Mouse (Mus musculus) heart, postnatal 0 days (tissue): ENCODE data around the gene Kcnk6. TPM values are rescaled to one million over a fixed set of nuclear protein-coding genes. Genes with fewer than 3 reads are reported as not detected.

ENCODE experiments used
- ATAC-seq: fragments of 200-750 bp; cut with Nextera tagmentation; 2 replicates; pipeline ENCODE4 v1.8.0; 2017; ENCODE audit warnings: low read depth, moderate number of reproducible peaks, moderate library complexity; ENCODE audit not compliant: insufficient read depth
- DNase-seq: peaks from one replicate; pipeline ENCODE4 v3.0.0-alpha.2; 2016; ENCODE audit warnings: low spot score
- H3K27ac ChIP-seq: fragments of 300-500 bp; sonication (generic); 2 replicates; pipeline ENCODE4 v1.5.1; 2014; ENCODE audit warnings: low read depth, mild to moderate bottlenecking
- H3K27me3 ChIP-seq: fragments of 300-500 bp; sonication (generic); 2 replicates; pipeline ENCODE4 v1.6.1; 2014; ENCODE audit warnings: low read length, mixed read lengths; ENCODE audit not compliant: control insufficient read depth, insufficient read depth
- H3K36me3 ChIP-seq: fragments of 300-500 bp; sonication (generic); replicated peaks from 2 replicates; pipeline ENCODE4 v1.6.1; 2014; ENCODE audit warnings: low read length, mixed read lengths; ENCODE audit not compliant: control insufficient read depth, insufficient read depth
- H3K4me1 ChIP-seq: fragments of 300-500 bp; sonication (generic); 2 replicates; pipeline ENCODE4 v1.6.1; 2014; ENCODE audit warnings: antibody characterized with exemption; ENCODE audit not compliant: control insufficient read depth, insufficient read depth
- H3K4me2 ChIP-seq: fragments of 300-500 bp; sonication (generic); 2 replicates; pipeline ENCODE4 v1.6.1; 2014; ENCODE audit warnings: low read depth, mild to moderate bottlenecking, low read length, moderate library complexity
- H3K4me3 ChIP-seq: fragments of 300-500 bp; sonication (generic); 2 replicates; pipeline ENCODE4 v1.5.1; 2014; ENCODE audit warnings: low read depth, low read length
- H3K9ac ChIP-seq: fragments of 300-500 bp; sonication (generic); replicated peaks from 2 replicates; pipeline ENCODE4 v1.6.1; 2014; ENCODE audit warnings: low read depth, low read length, mixed read lengths
- H3K9me3 ChIP-seq: fragments of 300-500 bp; sonication (generic); replicated peaks from 2 replicates; pipeline ENCODE4 v1.6.1; 2016; ENCODE audit warnings: low read length; ENCODE audit not compliant: control insufficient read depth
- CTCF ChIP-seq: IDR thresholded peaks from 2 replicates; pipeline ENCODE4 v1.5.1; 2016; ENCODE audit warnings: antibody characterized with exemption, control low read depth, low read depth
- EP300 ChIP-seq: IDR thresholded peaks from 2 replicates; pipeline ENCODE4 v1.6.1; 2016; ENCODE audit warnings: antibody characterized with exemption, low read depth
- WGBS: fragments of 180-500 bp; shearing (Covaris S2); extraction: QIAGEN DNeasy Blood & Tissue Kit; methylation state at CpG from one replicate; pipeline ENCODE4 v1.1.7; 2014; 5-methylcytosine and 5-hydroxymethylcytosine counted together
- polyA plus RNA-seq: library from polyadenylated mRNA; unstranded; fragments of >200 nt; fragmentation: Nextera tagmentation; extraction: Ambion mirVana; gene quantifications from 2 replicates; pipeline ENCODE4 v1.2.1, GENCODE M21; 2015
- total RNA-seq: library from RNA; depleted of rRNA; stranded (reverse); fragments of >200 nt; gene quantifications from 2 replicates; pipeline ENCODE4 v1.2.3, GENCODE M21; 2014; ENCODE audit warnings: low replicate concordance; rRNA removed

Kcnk6 gene
- total and polyA plus RNA-seq, 2 experiments from 2014 or later, result 0.96 to 27.4 TPM

DNA sequence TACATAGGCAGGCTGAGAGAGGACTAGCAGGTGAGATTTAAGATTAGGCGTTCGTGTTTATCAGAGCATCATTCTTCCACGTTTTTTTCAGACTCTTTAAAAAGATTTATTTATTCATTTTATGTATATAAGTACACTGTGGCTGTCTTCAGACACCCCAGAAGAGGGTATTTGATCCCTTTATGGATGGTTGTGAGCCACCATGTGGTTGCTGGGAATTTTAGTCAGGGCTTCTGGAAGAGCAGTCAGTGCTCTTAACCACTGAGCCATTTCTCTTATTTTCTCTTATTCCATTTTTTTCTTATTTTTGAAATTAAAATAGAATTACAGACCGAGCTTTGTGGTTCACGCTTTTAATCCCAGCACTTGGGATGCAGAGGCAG is 51.5 kb downstream of the Kcnk6 start:
- TF ChIP-seq EP300 (no peak), CTCF (no peak)
- 39% methylated on average over 5 of the region's 5 CpGs for WGBS
- Histone ChIP-seq H3K27me3 (no peaks in the 10 kb centered on the region), H3K9me3 (no peaks in the 10 kb centered on the region), H3K9ac (no peak overlapping the region), H3K4me3 (peak overlapping the region; percentile 94), H3K36me3 (peaks cover 15% of the 10 kb centered on the region), H3K4me2 (peak overlapping the region; percentile 19; the same call in 1 of the 2 replicates), H3K27ac (no peak overlapping the region), H3K4me1 (peaks cover 14% of the 10 kb centered on the region)
- ATAC-seq (no peak), DNase-seq (no peak)

DNA sequence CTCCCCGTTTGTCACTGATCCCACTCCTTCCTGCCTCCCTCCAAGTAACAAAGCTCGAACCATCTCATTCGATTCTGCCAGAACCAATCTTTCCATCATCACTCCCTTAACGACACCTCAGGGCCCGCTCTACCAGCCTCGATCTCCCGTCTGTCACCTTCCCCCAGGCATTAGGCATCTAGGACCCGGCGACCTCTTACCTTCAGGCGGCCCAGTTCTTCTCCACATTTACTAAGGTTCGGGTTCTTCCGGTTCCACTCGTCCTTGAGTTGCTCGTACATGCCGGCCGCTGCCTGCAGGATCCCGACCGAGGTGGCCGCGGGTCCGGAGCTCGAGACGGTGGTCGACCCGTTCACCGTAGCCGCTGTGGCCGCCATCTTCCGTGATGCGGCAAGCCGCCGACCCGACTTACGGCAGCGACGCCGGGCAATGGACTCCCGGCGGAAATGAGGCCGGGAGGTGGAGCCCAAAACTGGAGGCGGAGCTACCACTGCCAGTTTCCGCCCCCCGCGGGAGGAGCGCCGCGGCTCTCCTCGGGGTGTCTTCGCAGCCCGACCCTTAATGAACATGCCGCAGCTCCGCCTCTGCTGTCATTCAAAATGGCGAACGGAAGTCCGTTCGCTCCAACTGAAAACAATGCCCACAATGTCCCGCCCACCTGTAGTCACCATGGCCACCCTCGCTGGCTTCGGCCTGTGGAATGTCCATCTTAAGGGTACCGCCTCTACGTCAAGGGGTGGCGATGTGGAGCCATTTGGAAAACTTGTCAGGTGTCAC is 52.0 kb downstream of the Kcnk6 start, which contains the start of gene Psmd8:
Gene Psmd8, minus strand, starts transcription at position 625 of the 777 bp plus-strand sequence.
- ATAC-seq, result peak; percentile 97

DNA sequence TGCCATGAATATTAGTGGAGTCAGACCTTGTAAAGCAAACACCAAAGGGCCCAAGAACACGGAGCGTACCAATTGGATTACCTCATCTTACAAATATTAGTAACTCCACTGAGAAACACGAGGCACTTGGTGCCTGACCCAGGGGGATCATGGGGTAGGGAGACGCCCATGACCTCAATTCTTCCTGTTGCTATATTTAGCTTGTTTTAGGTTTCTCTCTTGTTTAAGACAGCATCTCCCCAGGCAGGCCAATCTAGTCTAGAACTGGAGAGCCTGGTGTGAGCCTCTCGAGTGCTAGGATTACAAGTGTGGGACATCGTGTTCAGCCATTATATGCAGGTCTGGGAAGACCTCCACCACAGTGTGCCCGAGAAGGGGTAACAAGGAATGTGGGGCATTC is 53.0 kb downstream of the Kcnk6 start:
- Histone ChIP-seq H3K4me2 (peak overlapping the region; percentile 89), H3K9ac (peak overlapping the region; percentile 89), H3K27ac (peak overlapping the region; percentile 85), H3K36me3 (peaks cover 30% of the 10 kb centered on the region), H3K4me1 (peaks cover 14% of the 10 kb centered on the region), H3K27me3 (no peaks in the 10 kb centered on the region), H3K9me3 (no peaks in the 10 kb centered on the region), H3K4me3 (peak overlapping the region; percentile 94)
- 16% methylated on average over 7 of the region's 7 CpGs for WGBS
- no peak for TF ChIP-seq EP300
- no peak for TF ChIP-seq CTCF
- peak; percentile 40 for DNase-seq
- no peak for ATAC-seq

More for the DNA sequence above, 52.0 kb downstream of the Kcnk6 start, which contains the start of gene Psmd8:
- DNase-seq, result peak; percentile 99
- TF ChIP-seq CTCF (peak; percentile 54), EP300 (peak; percentile 47; the same call in 1 of the 2 replicates)
- Histone ChIP-seq H3K4me3 (peak within 1 kb of the TSS; percentile 94), H3K36me3 (peaks cover 20% of the 10 kb centered on the region), H3K27me3 (no peaks in the 10 kb centered on the region), H3K27ac (peak within 1 kb of the TSS; percentile 85), H3K4me2 (peak within 1 kb of the TSS; percentile 89), H3K9ac (peak within 1 kb of the TSS; percentile 89), H3K9me3 (no peaks in the 10 kb centered on the region), H3K4me1 (peaks cover 14% of the 10 kb centered on the region)
- WGBS, result under 1% methylated on average over 62 of the region's 62 CpGs

DNA sequence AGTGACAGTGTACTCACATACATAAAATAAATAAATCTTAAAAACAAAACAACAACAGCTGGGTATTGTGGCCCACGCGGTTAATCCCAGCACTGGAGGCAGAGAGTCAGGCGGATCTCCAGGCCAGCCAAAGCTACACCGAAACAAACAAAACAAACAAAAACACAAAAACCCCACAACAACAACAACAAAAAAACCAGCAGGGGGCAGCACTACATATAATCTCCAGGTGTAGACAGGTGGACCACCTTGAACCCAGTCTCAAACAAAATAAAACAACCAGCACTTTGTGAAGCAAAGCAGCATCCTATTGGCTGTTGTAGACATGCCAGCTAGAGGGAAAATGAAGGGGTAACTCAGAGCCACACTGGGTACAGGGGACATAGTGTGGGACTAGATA is 54.2 kb downstream of the Kcnk6 start:
- no peak for ATAC-seq
- no peak for DNase-seq
- Histone ChIP-seq H3K27ac (no peak overlapping the region), H3K9me3 (no peaks in the 10 kb centered on the region), H3K36me3 (peaks cover 41% of the 10 kb centered on the region), H3K9ac (no peak overlapping the region), H3K4me1 (peaks cover 14% of the 10 kb centered on the region), H3K27me3 (0 out of 2 replicates have a peak, but pooled peaks cover 5% of the 10 kb centered on the region), H3K4me2 (no peak overlapping the region), H3K4me3 (no peak overlapping the region)
- TF ChIP-seq EP300 (no peak), CTCF (no peak)
- 88% methylated on average over 4 of the region's 4 CpGs for WGBS

DNA sequence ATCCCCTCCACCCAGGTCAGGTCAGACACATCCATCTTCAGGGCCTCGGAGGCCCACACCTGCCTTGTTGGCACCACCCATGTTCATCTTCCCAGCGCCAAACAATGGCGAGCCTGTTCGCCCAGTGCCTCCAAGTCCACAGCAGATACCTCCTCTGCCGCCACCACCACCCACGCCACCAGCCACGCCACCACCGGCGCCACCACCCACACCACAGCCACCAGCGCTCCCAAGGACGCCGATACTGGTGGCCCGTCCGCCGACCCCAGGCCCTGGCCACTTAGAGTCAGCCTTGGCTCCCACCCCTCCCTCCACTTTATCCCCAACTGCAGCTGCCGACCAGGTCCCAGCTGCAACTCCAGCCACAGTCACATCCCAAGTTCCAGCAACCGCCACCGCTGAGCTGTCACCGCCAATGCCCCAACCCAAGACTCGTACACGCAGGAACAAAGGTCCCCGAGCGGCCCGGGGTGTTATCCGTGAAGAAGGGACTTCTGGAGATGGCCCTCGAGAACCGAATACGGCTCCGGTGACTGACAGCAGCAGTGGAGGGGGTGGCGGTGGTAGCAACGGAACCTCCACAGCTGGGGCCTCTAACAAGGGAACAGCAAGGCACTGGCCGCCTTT is 59.8 kb downstream of the Kcnk6 start:
- no peak overlapping the region for H3K9ac ChIP-seq
- 49% methylated on average over 31 of the region's 32 CpGs for WGBS
- peaks cover 41% of the 10 kb centered on the region for H3K36me3 ChIP-seq
- no peak overlapping the region for H3K4me2 ChIP-seq
- DNase-seq (no peak), ATAC-seq (no peak)
- peaks cover 46% of the 10 kb centered on the region for H3K27me3 ChIP-seq
- TF ChIP-seq CTCF (no peak), EP300 (no peak)
- H3K4me1 ChIP-seq, result peaks cover 16% of the 10 kb centered on the region
- H3K27ac ChIP-seq, result no peak overlapping the region
- no peak overlapping the region for H3K4me3 ChIP-seq
- H3K9me3 ChIP-seq, result no peaks in the 10 kb centered on the region

Other genes with a start within 250 kb of the Kcnk6 start
- 0.08 and 0.15 TPM in 2 replicates for gene Ryr1, start 107.3 kb downstream of the Kcnk6 start, total RNA-seq
- 0.04 TPM in 1 of 2 replicates, not detected in the other for gene Ryr1, start 107.3 kb downstream of the Kcnk6 start, polyA plus RNA-seq
- 0.19 and 1.9 TPM in 2 replicates for gene Rasgrp4, start 97.7 kb downstream of the Kcnk6 start, total RNA-seq
- 0.18 and 0.79 TPM in 2 replicates for gene Rasgrp4, start 97.7 kb downstream of the Kcnk6 start, polyA plus RNA-seq
- 24.5 and 28.1 TPM in 2 replicates for gene Fam98c, start 76.3 kb downstream of the Kcnk6 start, total RNA-seq
- gene Fam98c, start 76.3 kb downstream of the Kcnk6 start, polyA plus RNA-seq, result 23.1 and 23.2 TPM in 2 replicates
- gene Ggn, start 62.3 kb downstream of the Kcnk6 start, total RNA-seq, result 0.23 TPM in 1 of 2 replicates, not detected in the other
- 0.14 and 0.26 TPM in 2 replicates for gene Ggn, start 62.3 kb downstream of the Kcnk6 start, polyA plus RNA-seq
- 2.7 and 4.7 TPM in 2 replicates for gene Spred3, start 62.1 kb downstream of the Kcnk6 start, total RNA-seq
- gene Spred3, start 62.1 kb downstream of the Kcnk6 start, polyA plus RNA-seq, result 0.80 and 1.00 TPM in 2 replicates
- gene Psmd8, start 51.8 kb downstream of the Kcnk6 start, total RNA-seq, result 296 and 383 TPM in 2 replicates
- gene Psmd8, start 51.8 kb downstream of the Kcnk6 start, polyA plus RNA-seq, result 250 and 255 TPM in 2 replicates
- gene Catsperg1, start 18.5 kb downstream of the Kcnk6 start, total RNA-seq, result 1.2 TPM in 1 of 2 replicates, not detected in the other
- 0.14 TPM in 2 replicates for gene Catsperg1, start 18.5 kb downstream of the Kcnk6 start, polyA plus RNA-seq
- gene Yif1b, start 5.8 kb upstream of the Kcnk6 start, total RNA-seq, result 174 and 194 TPM in 2 replicates
- 121 and 125 TPM in 2 replicates for gene Yif1b, start 5.8 kb upstream of the Kcnk6 start, polyA plus RNA-seq
- gene 2200002D01Rik, start 16.0 kb upstream of the Kcnk6 start, total RNA-seq, result 0.42 and 1.5 TPM in 2 replicates
- gene 2200002D01Rik, start 16.0 kb upstream of the Kcnk6 start, polyA plus RNA-seq, result 11.8 and 14.0 TPM in 2 replicates
- 30.1 and 46.6 TPM in 2 replicates for gene Spint2, start 49.4 kb upstream of the Kcnk6 start, total RNA-seq
- 81.6 and 83.2 TPM in 2 replicates for gene Spint2, start 49.4 kb upstream of the Kcnk6 start, polyA plus RNA-seq
- gene Ppp1r14a, start 56.8 kb upstream of the Kcnk6 start, total RNA-seq, result 7.8 and 61.8 TPM in 2 replicates
- gene Ppp1r14a, start 56.8 kb upstream of the Kcnk6 start, polyA plus RNA-seq, result 17.9 and 18.0 TPM in 2 replicates
- gene Dpf1, start 71.4 kb upstream of the Kcnk6 start, total RNA-seq, result not detected in 2 replicates
- gene Dpf1, start 71.4 kb upstream of the Kcnk6 start, polyA plus RNA-seq, result 0.41 and 0.61 TPM in 2 replicates